Mouse (Mus musculus): Measurements from ENCODE around the gene 1700088E04Rik.
A peak's percentile ranks its signal among the peaks of the same experiment; 100 is the strongest.

Gene 1700088E04Rik

DNA sequence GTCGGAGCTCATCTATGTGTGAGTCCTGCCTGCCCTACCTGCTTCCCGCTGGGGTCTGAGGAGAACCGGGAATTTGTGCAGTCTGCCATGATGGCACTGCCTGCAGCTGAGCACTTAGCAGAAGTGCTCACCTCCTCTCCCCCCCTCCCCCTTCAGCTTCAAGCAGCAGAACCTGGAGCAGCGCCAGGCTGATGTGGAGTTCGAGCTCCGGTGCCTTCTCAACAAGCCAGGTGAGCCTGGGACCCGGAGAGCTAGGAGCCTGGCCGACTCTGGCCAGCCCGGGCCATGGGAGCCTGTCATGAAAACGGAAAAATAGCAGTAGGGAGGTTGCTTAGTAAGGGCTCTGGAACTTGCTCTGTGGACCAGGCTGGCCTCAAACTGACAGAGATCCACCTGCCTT, 10.3 kb downstream of the 1700088E04Rik start:
- no peak for DNase-seq

DNA sequence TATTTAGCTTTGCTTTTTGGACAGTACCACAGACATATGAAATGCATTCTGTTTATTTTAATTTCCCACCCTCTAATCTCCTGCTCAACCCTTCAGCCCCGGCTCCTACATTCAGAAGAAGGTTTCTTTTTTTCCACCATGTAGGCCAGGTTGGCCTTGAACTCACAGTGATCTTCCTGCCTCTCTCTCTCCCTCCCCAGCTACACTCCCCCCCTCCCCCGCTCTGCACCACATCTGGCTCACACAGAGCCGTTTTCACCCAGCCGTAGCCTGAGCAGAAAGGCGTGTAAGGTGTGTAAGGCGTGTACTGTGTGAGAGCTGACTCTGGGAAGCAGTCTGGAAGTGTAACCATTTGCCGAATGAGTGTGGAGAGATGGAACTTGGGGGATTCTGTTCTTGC, 11.7 kb downstream of the 1700088E04Rik start:
- no peak for DNase-seq

GRCm38 (mm10) chr15:79128208-79128607, 12.8 kb downstream of the 1700088E04Rik start:
- no peak for DNase-seq

GRCm38 (mm10) chr15:79127101-79127500, 14.0 kb downstream of the 1700088E04Rik start:
- no peak for DNase-seq

DNA sequence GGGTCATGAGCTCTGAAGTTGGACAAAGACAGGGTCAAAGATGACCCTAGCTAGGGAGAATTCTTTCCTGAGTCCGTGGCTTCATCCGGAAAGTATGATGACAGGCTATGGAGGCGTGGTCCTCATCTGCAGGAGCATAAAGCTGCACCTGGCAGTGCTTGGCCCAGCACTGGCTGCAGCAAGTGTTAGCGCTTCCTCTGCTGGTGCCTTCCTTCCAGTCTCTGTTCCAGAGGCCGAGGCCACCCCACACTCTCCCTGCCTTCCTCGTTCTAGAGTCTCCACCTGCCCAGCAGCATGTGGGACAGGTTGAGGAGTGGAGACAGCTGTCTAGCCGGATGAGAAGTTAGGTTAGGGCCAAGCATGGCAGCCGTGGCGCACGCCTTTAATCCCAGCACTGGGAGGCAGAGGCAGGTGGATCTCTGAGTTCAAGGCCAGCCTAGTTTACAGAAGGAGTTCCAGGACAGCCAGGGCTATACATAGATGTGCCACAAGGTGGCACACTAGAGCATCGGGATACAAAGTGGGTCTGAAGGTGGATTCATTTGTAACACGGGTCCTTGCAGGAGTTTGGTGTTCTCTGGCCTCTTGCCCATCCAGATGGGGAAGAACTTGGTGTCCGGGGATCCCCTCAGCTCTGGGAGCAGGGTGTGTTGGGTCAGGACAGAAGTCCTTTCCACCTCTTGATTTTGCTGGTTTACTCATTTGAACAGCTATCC, 14.7 kb downstream of the 1700088E04Rik start:
- DNase-seq, result peak; percentile 50

GRCm38 (mm10) chr15:79124331-79124875, 16.6 kb downstream of the 1700088E04Rik start:
- no peak for DNase-seq

- DNase-seq, result no peak
Measured at GRCm38 (mm10) chr15:79123751-79124150, 17.3 kb downstream of the 1700088E04Rik start.

DNA sequence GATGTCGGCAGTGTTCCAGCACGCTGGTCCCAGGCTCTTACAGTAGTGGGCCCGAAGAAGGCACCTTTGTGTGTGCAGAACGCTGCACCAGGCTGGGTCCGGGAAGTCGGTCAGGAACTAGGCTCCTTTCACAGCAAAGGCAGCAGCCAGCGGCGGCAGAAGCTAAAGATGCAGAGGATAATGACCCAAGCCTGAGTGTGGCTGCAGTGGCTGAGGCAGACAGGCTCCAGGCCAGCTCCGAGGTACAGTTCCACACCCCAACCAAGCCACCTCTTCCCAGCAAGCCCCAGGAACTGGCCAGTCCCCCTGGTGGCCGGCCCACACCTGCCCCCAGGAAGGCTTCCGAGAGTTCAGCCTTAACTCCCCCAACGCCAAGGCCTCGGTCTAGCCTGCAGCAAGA, 18.5 kb downstream of the 1700088E04Rik start:
- DNase-seq, result no peak

DNA sequence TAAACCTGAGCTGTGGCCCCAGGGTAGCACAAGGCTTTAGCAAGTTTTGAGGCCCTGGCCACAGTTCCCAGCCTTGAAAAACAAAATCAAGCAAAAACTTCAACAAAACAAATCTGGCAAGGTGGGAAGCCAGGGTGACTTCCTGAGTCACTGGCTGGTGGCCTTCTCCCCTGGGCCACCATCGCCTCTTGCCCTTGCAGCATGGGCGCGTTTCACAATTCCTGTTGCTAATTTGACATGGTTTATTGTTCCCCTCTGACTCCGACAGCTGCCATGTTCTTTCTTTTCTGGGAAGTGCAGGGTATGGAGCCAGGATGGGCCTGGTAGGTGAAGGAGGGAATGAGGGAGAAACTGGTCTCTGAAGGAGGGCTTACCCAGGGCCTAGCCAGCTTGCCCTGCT, 18.9 kb downstream of the 1700088E04Rik start:
- no peak for DNase-seq

GRCm38 (mm10) chr15:79119491-79119890, 21.6 kb downstream of the 1700088E04Rik start:
- no peak for DNase-seq

- DNase-seq, result no peak
Measured at GRCm38 (mm10) chr15:79115276-79115675, 25.8 kb downstream of the 1700088E04Rik start.

DNA sequence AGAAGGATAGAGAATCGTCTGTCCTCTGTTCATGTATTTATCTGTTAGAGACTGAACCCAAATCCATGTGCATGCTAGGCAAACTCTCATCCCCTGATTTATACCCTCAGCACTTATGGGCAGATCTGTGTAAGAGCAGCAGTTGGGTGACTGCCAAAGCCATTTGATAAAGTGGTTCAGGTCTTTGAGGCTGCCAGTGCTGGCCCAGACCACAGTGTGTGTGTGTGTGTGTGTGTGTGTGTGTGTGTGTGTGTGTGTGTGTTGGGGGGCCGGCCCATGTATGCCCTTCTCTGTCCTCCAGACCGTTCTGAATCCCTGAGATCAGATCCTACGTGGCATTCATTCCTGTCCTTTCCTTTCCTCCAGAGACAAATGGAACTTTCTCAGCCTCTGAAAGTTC, 29.3 kb downstream of the 1700088E04Rik start:
- no peak for DNase-seq

- DNase-seq, result no peak
Measured at GRCm38 (mm10) chr15:79110528-79110927, 30.5 kb downstream of the 1700088E04Rik start.

- no peak for DNase-seq
Measured at GRCm38 (mm10) chr15:79110031-79110430, 31.0 kb downstream of the 1700088E04Rik start.

GRCm38 (mm10) chr15:79109321-79109934, 31.6 kb downstream of the 1700088E04Rik start:
- DNase-seq, result no peak

GRCm38 (mm10) chr15:79108421-79109320, 32.4 kb downstream of the 1700088E04Rik start, which contains the start of gene Micall1:
TSS of gene Micall1 (plus strand) at chr15:79108898.
- DNase-seq, result peak; percentile 78

GRCm38 (mm10) chr15:79107966-79108365, 33.1 kb downstream of the 1700088E04Rik start:
- no peak for DNase-seq

DNA sequence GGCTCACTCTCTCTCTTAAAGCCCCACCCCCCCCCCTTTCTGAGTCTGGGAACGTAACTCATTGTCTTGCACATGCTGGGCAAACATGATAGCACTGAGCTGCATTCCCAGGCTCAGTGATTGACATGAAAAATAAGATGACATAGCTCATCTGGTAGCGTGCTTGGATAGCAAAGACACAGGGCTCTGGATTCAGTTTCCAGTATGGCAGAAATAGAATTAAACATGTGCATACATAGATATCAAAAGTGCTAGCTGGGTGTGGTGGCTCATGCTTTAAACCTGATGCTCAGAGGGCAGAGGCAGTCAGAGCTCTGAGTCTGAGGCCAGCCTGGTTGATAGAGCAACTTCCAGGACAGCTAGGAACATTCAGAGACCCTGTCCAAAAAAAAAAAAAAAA, 35.2 kb downstream of the 1700088E04Rik start:
- DNase-seq, result no peak

GRCm38 (mm10) chr15:79103264-79103663, 37.8 kb downstream of the 1700088E04Rik start:
- no peak for DNase-seq

DNA sequence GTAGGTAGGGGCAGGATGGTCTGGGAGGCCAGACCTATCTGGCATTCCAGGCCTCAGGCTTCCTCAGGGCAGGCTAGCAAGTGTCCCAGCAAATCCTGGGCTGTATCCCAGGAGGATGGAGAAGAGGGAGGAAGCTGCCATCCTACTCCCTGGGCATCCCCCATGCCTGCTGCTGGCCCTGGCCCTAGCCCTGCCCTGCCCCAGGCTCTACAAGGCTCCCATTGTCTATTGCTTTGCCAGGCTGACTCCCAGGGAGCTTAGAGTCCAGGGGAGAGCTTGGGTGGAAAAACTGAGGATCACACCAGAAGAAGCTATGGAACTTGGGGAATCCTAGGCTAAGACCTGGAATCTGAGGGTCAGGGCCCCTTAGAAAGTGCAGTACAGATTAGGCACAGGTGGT, 39.5 kb downstream of the 1700088E04Rik start:
- DNase-seq, result no peak

- no peak for DNase-seq
Measured at GRCm38 (mm10) chr15:79100391-79100790, 40.7 kb downstream of the 1700088E04Rik start.

DNA sequence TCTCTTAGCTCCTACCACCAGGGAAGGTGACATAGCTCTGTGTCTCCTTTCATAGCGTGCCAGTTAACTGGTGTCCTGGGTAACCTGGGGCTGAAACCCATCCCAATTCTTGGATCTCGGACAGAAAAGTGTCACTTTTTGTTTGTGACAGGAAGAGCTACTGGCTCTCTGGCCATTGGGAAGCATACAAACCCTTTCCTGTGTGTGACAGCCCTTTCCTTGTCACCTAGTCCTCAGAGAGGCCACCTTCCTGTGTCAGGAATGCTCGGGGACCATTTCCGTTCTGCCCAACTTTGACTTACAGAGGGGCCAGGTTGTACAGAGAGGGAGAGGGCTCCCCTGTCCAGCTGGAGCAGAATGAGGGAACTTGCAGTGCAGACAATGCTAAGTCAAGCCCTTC, 41.6 kb downstream of the 1700088E04Rik start:
- no peak for DNase-seq

DNA sequence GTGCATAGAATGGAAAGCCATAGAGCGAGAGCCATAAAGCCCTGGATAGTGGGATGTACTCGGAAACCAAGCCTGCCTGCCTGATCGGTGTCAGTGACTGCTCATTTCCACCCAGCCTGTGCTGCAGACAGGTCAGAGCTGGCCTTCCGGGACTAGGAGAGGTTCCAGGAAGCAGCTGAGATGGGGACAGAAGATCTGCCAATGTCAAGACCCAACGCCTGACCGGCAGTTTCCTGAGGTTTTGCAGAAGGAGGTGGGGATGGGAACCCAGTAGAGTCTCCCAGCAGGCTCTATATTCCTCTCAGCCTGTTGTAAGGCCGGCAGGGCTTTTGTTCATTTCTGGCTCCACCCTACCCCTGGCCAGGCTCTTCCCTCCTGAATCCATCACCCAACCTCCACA, 42.2 kb downstream of the 1700088E04Rik start:
- no peak for DNase-seq

Measured in cerebellum, adult 11-12 months (tissue).